Mouse (Mus musculus) MEL (cell line): ENCODE data around the gene Mxra7. TPM values are rescaled to one million over a fixed set of nuclear protein-coding genes. Genes with fewer than 3 reads are reported as not detected.

ENCODE experiments used
- DNase-seq: peaks from one replicate; pipeline ENCODE4 v3.0.0; 2011; ENCODE audit warnings: low read depth, low spot score
- H3K27ac ChIP-seq: 2 replicates; pipeline ENCODE4 v1.5.1; 2012; ENCODE audit warnings: low read depth, mild to moderate bottlenecking, control low read depth, low read length, moderate library complexity; ENCODE audit not compliant: control insufficient read depth
- H3K27me3 ChIP-seq, 2 experiments: fragments of 150-350 bp in 1 of 2; sonication (generic) in 1 of 2; 2 replicates each; pipeline ENCODE4 v1.6.1; 2012; ENCODE audit warnings: low read length in 2 of 2, mild to moderate bottlenecking in 2 of 2, improper control_type of control experiment in 1 of 2, moderate library complexity in 1 of 2; ENCODE audit not compliant: insufficient read depth in 2 of 2, control insufficient read depth in 1 of 2
- H3K36me3 ChIP-seq, 2 experiments: 2 replicates each; pipeline ENCODE4 v1.6.1; 2012 to 2014; ENCODE audit warnings: low read length in 2 of 2, improper control_type of control experiment in 1 of 2, inconsistent platforms in 1 of 2, mild to moderate bottlenecking in 1 of 2; ENCODE audit not compliant: insufficient read depth in 2 of 2, control insufficient read depth in 1 of 2
- H3K4me1 ChIP-seq, 2 experiments: fragments of 150-350 bp in 1 of 2; sonication (generic) in 1 of 2; 2 replicates each; pipeline ENCODE4 v1.6.1; 2012; ENCODE audit warnings: low read length in 2 of 2, improper control_type of control experiment in 1 of 2, mild to moderate bottlenecking in 1 of 2; ENCODE audit not compliant: insufficient read depth in 2 of 2, control insufficient read depth in 1 of 2
- H3K4me3 ChIP-seq, 2 experiments: fragments of 150-350 bp in 1 of 2; sonication (generic) in 1 of 2; 2 replicates each; pipeline ENCODE4 v1.5.1; 2012; ENCODE audit warnings: low read depth in 2 of 2, low read length in 2 of 2, mild to moderate bottlenecking in 2 of 2, moderate library complexity in 2 of 2, control low read depth in 1 of 2, improper control_type of control experiment in 1 of 2; ENCODE audit not compliant: control insufficient read depth in 1 of 2, insufficient read depth in 1 of 2
- H3K79me2 ChIP-seq: 2 replicates; pipeline ENCODE4 v1.6.1; 2012; ENCODE audit warnings: mild to moderate bottlenecking, low read length, moderate library complexity; ENCODE audit not compliant: control insufficient read depth, poor library complexity, insufficient read depth
- H3K9ac ChIP-seq: 2 replicates; pipeline ENCODE4 v1.6.1; 2012; ENCODE audit warnings: low read depth, mild to moderate bottlenecking, control low read depth, low read length, moderate library complexity; ENCODE audit not compliant: control insufficient read depth, poor library complexity, severe bottlenecking
- H3K9me3 ChIP-seq: fragments of 150-350 bp; sonication (generic); replicated peaks from 2 replicates; pipeline ENCODE4 v1.6.1; 2012; ENCODE audit warnings: mild to moderate bottlenecking, low read length, improper control_type of control experiment, moderate library complexity; ENCODE audit not compliant: insufficient read depth
- BHLHE40 ChIP-seq: IDR thresholded peaks from 2 replicates; pipeline ENCODE4 v1.6.1; 2012; ENCODE audit warnings: low read depth, mild to moderate bottlenecking, inconsistent platforms, low read length, improper control_type of control experiment, borderline replicate concordance
- CHD1 ChIP-seq: IDR thresholded peaks from 2 replicates; pipeline ENCODE4 v1.6.1; 2012; ENCODE audit warnings: low read depth, mild to moderate bottlenecking, inconsistent platforms, low read length, improper control_type of control experiment
- CHD2 ChIP-seq: IDR thresholded peaks from 2 replicates; pipeline ENCODE4 v1.6.1; 2011; ENCODE audit warnings: low read length, improper control_type of control experiment
- EP300 ChIP-seq, 2 experiments: IDR thresholded peaks; 2 replicates each; pipeline ENCODE4 v1.6.1; 2011; ENCODE audit warnings: improper control_type of control experiment in 2 of 2, low read length in 2 of 2, low read depth in 1 of 2, mild to moderate bottlenecking in 1 of 2
- GATA1 ChIP-seq: IDR thresholded peaks from 2 replicates; pipeline ENCODE4 v1.6.1; 2011; ENCODE audit warnings: low read depth, low read length, improper control_type of control experiment
- JUND ChIP-seq: IDR thresholded peaks from 2 replicates; pipeline ENCODE4 v1.6.1; 2011; ENCODE audit warnings: low read depth, mild to moderate bottlenecking, improper control_type of control experiment, low read length
- MAX ChIP-seq: IDR thresholded peaks from 2 replicates; pipeline ENCODE4 v1.6.1; 2011; ENCODE audit warnings: low read length, improper control_type of control experiment
- MXI1 ChIP-seq: IDR thresholded peaks from 2 replicates; pipeline ENCODE4 v1.6.1; 2011; ENCODE audit warnings: mild to moderate bottlenecking, low read depth, low read length, improper control_type of control experiment
- POLR2AphosphoS2 ChIP-seq: IDR thresholded peaks from 2 replicates; pipeline ENCODE4 v1.6.1; 2011; ENCODE audit warnings: low read length, improper control_type of control experiment
- RAD21 ChIP-seq: IDR thresholded peaks from 2 replicates; pipeline ENCODE4 v1.6.1; 2011; ENCODE audit warnings: mild to moderate bottlenecking, low read depth, low read length, improper control_type of control experiment
- RCOR1 ChIP-seq: IDR thresholded peaks from 2 replicates; pipeline ENCODE4 v1.6.1; 2012; ENCODE audit warnings: low read depth, mild to moderate bottlenecking, inconsistent platforms, low read length, improper control_type of control experiment
- TCF12 ChIP-seq: IDR thresholded peaks from 2 replicates; pipeline ENCODE4 v1.6.1; 2014; ENCODE audit warnings: low read depth, mild to moderate bottlenecking, inconsistent platforms, low read length, improper control_type of control experiment, moderate library complexity
- USF1 ChIP-seq: IDR thresholded peaks from 2 replicates; pipeline ENCODE4 v1.6.1; 2014; ENCODE audit warnings: low read depth, mild to moderate bottlenecking, inconsistent platforms, low read length, improper control_type of control experiment, moderate library complexity
- USF2 ChIP-seq, 2 experiments: IDR thresholded peaks; 2 replicates each; pipeline ENCODE4 v1.6.1; 2011 to 2012; ENCODE audit warnings: improper control_type of control experiment in 2 of 2, low read length in 2 of 2, borderline replicate concordance in 1 of 2, inconsistent platforms in 1 of 2, low read depth in 1 of 2, mild to moderate bottlenecking in 1 of 2; ENCODE audit not compliant: insufficient read depth in 1 of 2
- ZKSCAN1 ChIP-seq: IDR thresholded peaks from 2 replicates; pipeline ENCODE4 v1.6.1; 2012; ENCODE audit warnings: low read depth, mild to moderate bottlenecking, inconsistent platforms, low read length, improper control_type of control experiment, moderate library complexity
- ZMIZ1 ChIP-seq: IDR thresholded peaks from 2 replicates; pipeline ENCODE4 v1.6.1; 2012; ENCODE audit warnings: low read depth, mild to moderate bottlenecking, inconsistent platforms, low read length, improper control_type of control experiment, moderate library complexity
- ZNF384 ChIP-seq: IDR thresholded peaks from 2 replicates; pipeline ENCODE4 v1.6.1; 2012; ENCODE audit warnings: low read depth, mild to moderate bottlenecking, inconsistent platforms, low read length, improper control_type of control experiment
- polyA plus RNA-seq, 2 experiments: library from polyadenylated mRNA; stranded (reverse) in 1 of 2; unstranded in 1 of 2; fragments of >175 nt in 1 of 2; fragments of >200 nt in 1 of 2; gene quantifications; 2 replicates each; pipeline versions ENCODE4 v1.2.1 to v1.2.4; 2012; ENCODE audit warnings: low replicate concordance in 2 of 2, low read depth in 1 of 2; ENCODE audit not compliant: insufficient read length in 2 of 2, insufficient read depth in 1 of 2, missing spikeins in 1 of 2
- total RNA-seq: library from RNA; depleted of rRNA; stranded (reverse); fragments of 300-350 nt; gene quantifications from 2 replicates; pipeline ENCODE4 v1.2.3, GENCODE M21; 2012

Mxra7 gene
- total and polyA plus RNA-seq, 3 experiments = 2.7 to 9.3 TPM; not detected in 1

GRCm38 (mm10) chr11:116818722-116819121, 9.1 kb downstream of the Mxra7 start:
- no peak for DNase-seq
- Histone ChIP-seq H3K36me3 (no peaks in the 10 kb centered on the region), H3K4me1 (no peaks in the 10 kb centered on the region), H3K9ac (no peak overlapping the region), H3K79me2 (no peaks in the 10 kb centered on the region), H3K9me3 (no peaks in the 10 kb centered on the region), H3K27ac (no peak overlapping the region), H3K4me3 (no peak overlapping the region), H3K27me3 (no peaks in the 10 kb centered on the region; a peak in 2 of 4 replicates)
- TF ChIP-seq USF1 (no peak), CHD1 (no peak), BHLHE40 (no peak), ZMIZ1 (no peak), ZKSCAN1 (no peak)

DNA sequence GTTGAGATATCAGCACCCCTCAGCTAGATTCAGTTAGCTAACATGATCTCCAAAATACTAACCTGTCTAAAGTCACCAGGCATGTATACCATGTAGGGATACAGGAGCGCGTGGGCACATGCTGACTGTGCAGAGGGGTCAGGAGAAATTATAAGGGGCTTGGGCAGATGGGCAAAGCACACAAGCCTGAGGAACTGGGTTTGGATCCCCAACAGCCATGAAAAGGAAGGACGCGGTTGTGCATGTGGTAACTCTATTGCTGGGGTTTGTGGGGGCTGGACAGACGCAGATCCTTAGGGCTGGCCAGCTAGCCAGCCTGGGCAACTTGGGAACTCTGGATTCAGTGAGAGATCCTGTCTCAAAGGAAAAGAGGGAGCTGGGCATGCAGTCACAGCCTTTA, 10.3 kb downstream of the Mxra7 start:
- Histone ChIP-seq H3K79me2 (no peaks in the 10 kb centered on the region), H3K27me3 (no peaks in the 10 kb centered on the region; a peak in 1 of 4 replicates), H3K4me3 (no peak overlapping the region), H3K4me1 (no peaks in the 10 kb centered on the region), H3K9ac (no peak overlapping the region)
- no peak for TF ChIP-seq RCOR1
- no peak for TF ChIP-seq TCF12
- no peak for TF ChIP-seq CHD2
- no peak for TF ChIP-seq USF2 (IDR thresholded peaks at IDR 0.05; ENCODE audit: borderline replicate concordance in 1 of 2, insufficient read depth in 1 of 2, low read depth in 1 of 2, low read length in 2 of 2)
- no peak for TF ChIP-seq RAD21
- TF ChIP-seq MAX = no peak
- TF ChIP-seq BHLHE40 = no peak
- no peak for TF ChIP-seq ZNF384
- TF ChIP-seq ZMIZ1 = no peak
- no peak for TF ChIP-seq MXI1
- no peak for TF ChIP-seq JUND
- no peak for TF ChIP-seq EP300 (IDR thresholded peaks at IDR 0.05; ENCODE audit: low read depth in 1 of 2, low read length in 2 of 2)
- no peak for TF ChIP-seq GATA1
- no peak for TF ChIP-seq POLR2AphosphoS2
- TF ChIP-seq, all 39 proteins: peak for 0
- Histone ChIP-seq H3K36me3 (no peaks in the 10 kb centered on the region), H3K27ac (no peak overlapping the region), H3K9me3 (no peaks in the 10 kb centered on the region)
- DNase-seq = no peak
